Mouse (Mus musculus) B cell, adult 2 months (primary cell): ENCODE data around the gene Icam1.

Experiments
- DNase-seq, 2 experiments: peaks; one replicate each; pipeline ENCODE4 v3.0.0; 2022

Gene Icam1

DNA sequence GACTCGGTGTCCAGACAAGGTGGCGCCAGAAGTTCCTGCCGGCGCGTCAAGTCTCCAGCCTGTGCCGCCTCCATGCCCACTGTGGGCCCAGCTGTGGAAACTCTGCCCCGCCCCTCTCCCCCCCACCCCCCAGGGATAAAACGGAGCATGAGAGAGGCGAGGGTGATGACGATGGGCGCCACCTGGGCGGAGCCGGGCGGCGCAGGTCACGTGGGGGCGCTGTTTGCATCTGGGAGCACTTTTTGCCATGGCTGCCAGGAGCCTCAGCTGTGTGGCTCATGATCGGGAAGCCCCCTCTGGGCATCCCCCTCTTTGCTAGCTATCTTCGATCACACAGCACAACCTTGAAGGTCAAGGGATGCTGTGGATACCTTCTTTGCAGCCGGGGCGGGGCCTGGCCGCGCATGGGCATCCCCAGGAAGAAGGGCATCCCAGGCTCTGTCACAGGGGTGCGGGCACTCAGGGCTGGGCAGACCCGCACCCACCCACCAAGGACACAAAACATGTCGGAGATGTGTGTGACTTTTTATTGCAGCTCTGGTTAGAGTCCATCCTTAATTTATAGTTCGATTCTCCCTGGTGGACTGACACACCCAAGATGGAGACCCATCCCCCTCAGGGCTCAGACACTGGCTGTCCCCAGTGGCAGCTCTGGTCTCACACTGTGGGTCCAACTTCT is 51.4 kb downstream of the Icam1 start, which contains the start of gene Zglp1:
TSS of gene Zglp1 (minus strand) at position 88 of the 679 bp plus-strand sequence.
- DNase-seq = no peak

DNA sequence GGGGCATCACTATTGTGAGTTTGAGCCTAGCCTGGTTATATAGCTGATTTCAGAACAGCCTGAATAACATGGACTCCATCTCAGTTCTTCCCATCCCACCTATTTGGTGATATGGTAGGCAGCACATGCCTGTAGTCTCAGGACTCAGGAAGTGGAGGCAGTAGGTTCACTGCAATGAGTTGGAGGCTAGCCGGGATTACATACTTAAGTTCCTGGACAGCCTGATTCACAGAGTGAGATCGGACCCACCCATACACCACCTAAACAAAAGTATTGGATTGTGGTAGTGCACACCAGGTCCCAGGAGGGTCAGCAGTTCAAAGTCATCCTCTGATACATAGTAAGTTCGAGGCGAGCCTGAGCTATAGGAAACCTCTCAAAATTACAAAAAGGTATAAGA is 56.9 kb downstream of the Icam1 start:
- peak in 1 of 2 experiments; percentile 7 for DNase-seq

DNA sequence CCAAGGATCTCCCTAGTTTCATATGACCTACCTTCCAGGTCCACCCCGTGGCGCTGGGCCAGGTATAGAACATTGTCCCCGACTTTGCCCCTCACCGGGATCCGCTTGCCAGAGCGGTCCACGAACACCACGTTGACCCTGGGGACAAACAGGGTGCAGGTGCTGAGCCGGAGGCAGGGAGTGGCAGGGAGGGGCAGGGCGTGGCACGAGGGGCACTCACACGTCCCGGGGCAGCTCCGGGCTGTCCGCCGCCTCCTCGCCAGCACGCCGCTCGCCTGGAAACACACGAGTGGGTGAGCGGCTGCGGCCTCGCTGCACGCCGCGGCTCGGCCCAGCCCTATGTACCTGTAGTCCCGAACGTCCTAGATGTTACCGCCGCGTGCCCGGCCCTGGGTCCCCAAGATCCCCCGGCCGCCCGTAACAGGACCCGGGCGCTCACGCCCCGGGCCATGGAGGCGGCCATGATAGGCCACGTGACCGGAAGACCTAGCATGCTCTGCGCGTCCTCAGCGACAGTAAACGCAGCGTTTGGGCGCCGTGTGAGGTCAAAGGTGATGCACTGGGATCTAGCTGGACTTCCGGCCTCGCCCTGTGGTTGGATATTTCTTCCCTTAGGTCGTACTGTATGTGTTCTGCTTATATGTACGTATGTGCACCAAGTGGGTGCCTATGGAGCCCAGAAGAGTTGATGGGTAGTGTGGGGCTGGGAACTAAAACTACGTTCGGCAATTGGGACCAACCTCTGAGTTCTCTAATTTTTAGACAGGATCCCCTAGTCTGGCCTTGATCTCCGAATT is 57.5 kb downstream of the Icam1 start, which contains the start of the genes Gm49373 and Fdx1l:
TSS of gene Gm49373 (minus strand) at position 53 of the 797 bp plus-strand sequence.
TSS of gene Fdx1l (minus strand) at position 571 of the 797 bp plus-strand sequence.
- peak; percentile 84 to 85 for DNase-seq

DNA sequence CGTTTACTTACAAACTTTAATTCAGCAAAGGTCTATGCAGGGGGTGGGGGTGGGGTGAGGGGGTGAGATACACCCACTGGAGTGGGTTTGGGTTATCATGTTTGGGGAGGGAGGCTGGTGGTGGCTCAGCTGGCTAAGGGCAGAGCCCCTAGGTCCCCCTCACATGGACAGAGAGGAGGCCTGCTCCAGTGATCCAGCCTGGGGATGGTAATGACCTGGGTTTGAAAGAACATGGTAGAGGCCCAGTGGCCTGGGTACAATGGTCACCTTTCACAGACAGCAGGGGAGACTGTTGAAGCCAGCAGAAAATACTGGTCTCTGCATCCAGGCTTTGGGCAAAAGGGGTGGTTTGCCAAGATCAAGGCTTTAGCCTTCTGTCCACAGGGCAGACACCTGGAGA is 58.4 kb downstream of the Icam1 start:
- no peak for DNase-seq

DNA sequence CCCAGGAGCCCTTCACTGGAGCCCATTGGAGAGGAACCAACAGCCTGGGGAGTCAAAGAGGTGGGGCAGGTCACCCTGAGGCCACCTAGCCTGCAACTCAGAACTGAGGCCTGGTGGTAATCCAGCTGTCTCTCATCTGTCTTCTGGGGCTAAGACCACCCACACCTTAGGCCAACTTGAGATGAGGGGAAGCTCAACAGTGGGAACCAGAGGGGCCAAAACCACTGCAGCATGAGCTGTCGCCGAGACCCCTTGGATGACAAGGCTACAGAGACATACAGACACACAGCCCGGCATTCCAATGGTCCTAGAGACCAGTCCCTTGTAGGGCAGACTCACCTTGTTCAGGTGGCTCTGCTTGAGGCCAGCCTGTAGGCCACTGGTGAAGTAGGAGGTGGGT is 59.8 kb downstream of the Icam1 start:
- DNase-seq = no peak
